Mouse (Mus musculus) embryonic fibroblast, embryonic 13.5 days (primary cell): ENCODE results near the gene Atp6v1d. TPM values are rescaled to one million over a fixed set of nuclear protein-coding genes. Genes with fewer than 3 reads are reported as not detected.

Experiments
- H3K27ac ChIP-seq: 2 replicates; pipeline ENCODE4 v1.5.1; 2012; ENCODE audit warnings: low read length, control low read depth, inconsistent platforms; ENCODE audit not compliant: insufficient read depth
- H3K4me1 ChIP-seq: 2 replicates; pipeline ENCODE4 v1.6.1; 2011; ENCODE audit warnings: low read length; ENCODE audit not compliant: control insufficient read depth, insufficient read depth
- H3K4me3 ChIP-seq: 2 replicates; pipeline ENCODE4 v1.5.1; 2011; ENCODE audit warnings: mild to moderate bottlenecking, control low read depth, low read length; ENCODE audit not compliant: insufficient read depth
- CTCF ChIP-seq: IDR thresholded peaks from 2 replicates; pipeline ENCODE4 v1.5.1; 2011; ENCODE audit warnings: mild to moderate bottlenecking, control low read depth, low read length, moderate library complexity, borderline replicate concordance; ENCODE audit not compliant: insufficient read depth
- POLR2A ChIP-seq: IDR thresholded peaks from 2 replicates; pipeline ENCODE4 v1.6.1; 2011; ENCODE audit warnings: low read depth, mild to moderate bottlenecking, control low read depth, low read length, moderate library complexity
- polyA plus RNA-seq: library from polyadenylated mRNA; stranded (reverse); fragments of >200 nt; gene quantifications from 2 replicates; pipeline ENCODE4 v1.2.4, GENCODE M21; 2011; ENCODE audit warnings: low read depth; ENCODE audit not compliant: missing spikeins, insufficient read length

The Atp6v1d gene
- 78.6 and 87.3 TPM in 2 replicates for polyA plus RNA-seq

DNA sequence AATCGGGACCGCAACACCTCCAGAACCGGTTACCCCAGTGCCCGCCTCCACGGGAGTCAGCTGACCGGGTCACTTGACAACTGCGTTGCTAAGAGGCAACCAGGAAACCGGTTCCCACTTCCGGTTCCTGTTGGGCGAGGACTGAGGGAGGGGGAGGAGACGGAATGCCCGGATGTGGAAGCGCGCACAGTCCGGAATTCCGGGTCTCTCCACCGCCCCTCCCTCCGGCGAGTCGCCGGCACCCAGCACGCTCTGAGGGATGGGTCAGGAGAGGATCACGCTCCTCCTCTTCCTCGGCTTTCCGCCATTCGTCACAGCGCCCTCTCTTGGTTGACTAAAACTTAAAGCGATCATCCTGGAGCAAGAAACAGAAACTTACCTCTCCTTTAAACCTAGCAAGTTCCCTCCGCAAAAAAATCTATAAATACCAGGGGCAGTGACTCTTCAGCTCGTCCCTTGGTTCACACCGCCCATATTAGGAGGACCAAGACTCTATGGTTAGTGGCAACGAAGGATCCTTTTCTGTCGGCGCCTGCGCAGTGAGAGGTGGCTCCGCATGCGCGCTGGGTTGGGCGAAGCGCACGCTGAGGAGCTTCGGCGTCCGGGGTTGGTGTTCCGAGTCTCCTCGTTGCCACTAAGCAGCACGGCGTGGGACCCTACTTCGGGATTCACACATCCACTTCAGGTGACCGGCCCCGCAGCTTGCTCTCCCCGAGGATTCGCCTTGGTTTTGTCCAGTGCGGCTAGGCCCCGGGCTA is at the start of gene Atp6v1d, which contains the start of gene Eif2s1:
Gene Atp6v1d, minus strand, starts transcription at position 143 of the 758 bp plus-strand sequence.
Gene Eif2s1, plus strand, starts transcription at position 324 of the 758 bp plus-strand sequence.
- H3K4me1 ChIP-seq = peaks cover 5% of the 10 kb centered on the region
- H3K27ac ChIP-seq = peak within 1 kb of the TSS; percentile 90
- TF ChIP-seq CTCF = peak; percentile 76; the same call in 1 of the 2 replicates
- peak; percentile 84 for TF ChIP-seq POLR2A
- peak within 1 kb of the TSS; percentile 97 for H3K4me3 ChIP-seq

- no peak for TF ChIP-seq CTCF
- TF ChIP-seq POLR2A = no peak
Observed at GRCm38 (mm10) chr12:78910684-78911461, 49.4 kb upstream of the Atp6v1d start.

DNA sequence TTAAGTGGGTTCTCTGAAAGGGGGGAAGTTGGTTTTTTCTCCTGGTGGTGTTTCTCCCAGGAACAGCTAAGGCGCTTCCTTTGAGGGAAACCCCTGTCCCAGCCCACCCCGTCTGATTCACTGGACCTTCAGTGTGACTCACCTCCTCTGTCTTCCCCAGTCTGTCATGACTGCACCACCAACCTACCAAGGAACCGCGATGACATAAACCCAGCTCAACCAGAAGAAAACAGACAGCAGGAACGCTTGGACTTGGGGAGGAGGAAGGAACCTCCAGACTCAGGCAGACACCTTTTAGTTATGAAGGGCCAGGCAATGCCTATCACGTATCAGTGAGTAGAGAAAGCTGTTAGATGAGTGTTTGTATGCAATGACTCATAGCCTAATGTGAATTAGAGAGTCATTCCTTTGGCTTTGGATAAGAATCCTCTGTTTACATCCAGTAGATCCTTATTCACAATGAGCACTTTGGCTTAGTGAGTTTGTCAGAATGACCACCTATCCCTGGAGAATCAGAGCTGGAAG is 46.7 kb upstream of the Atp6v1d start:
- TF ChIP-seq CTCF (no peak), POLR2A (no peak)
- no peak overlapping the region for H3K27ac ChIP-seq
- peaks cover 6% of the 10 kb centered on the region for H3K4me1 ChIP-seq

More at GRCm38 (mm10) chr12:78910684-78911461, 49.4 kb upstream of the Atp6v1d start:
- Histone ChIP-seq H3K4me1 (peaks cover 6% of the 10 kb centered on the region), H3K27ac (no peak overlapping the region), H3K4me3 (no peak overlapping the region)

DNA sequence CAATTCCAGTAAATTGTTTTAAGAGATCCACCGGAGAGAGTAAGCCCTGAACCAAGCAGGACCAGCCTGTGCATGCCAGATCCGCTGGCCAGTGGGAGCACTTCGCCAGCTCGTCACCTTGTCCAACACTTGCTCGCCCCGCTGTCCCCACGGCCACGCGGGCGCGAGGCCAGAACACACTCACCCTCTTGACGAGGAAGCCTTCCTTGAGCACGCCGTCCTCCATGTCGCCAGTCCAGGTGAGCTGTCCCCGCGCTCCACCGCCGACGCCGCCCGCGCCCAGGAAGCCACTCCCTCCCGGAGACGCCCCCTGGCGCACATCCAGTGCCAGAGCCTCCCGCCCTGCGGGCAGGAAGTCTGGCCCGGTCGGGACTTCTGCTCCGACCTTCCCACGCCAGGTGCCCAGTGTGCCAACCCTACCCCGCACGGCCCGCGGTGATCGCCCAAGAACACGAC is 45.3 kb upstream of the Atp6v1d start, which contains the start of gene Plek2:
Gene Plek2, minus strand, starts transcription at position 258 of the 456 bp plus-strand sequence.
- Histone ChIP-seq H3K27ac (no peak within 1 kb of the TSS), H3K4me3 (peak within 1 kb of the TSS; percentile 14), H3K4me1 (peaks cover 6% of the 10 kb centered on the region)
- TF ChIP-seq POLR2A = no peak
- TF ChIP-seq CTCF = no peak

More for the DNA sequence above, 46.7 kb upstream of the Atp6v1d start:
- no peak overlapping the region for H3K4me3 ChIP-seq

DNA sequence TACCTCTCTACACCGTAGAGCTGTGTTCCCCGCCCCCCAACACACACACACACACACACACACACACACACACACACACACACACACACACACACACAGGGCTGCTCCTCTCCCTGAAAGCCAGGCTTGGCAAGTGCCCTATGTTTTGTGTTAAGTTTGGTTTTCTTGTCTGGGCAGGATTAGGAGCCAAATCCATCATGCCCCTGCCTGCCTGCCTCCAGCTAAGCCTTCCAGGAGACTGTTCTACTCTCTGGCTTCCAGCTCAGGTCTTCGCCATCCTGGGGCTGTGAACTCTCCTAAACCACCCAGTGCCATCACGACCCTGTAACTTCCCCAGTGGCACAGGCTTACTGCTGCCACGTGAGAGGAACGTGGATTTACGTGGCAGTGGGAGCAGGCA is 43.1 kb upstream of the Atp6v1d start:
- no peak overlapping the region for H3K4me3 ChIP-seq
- peaks cover 3% of the 10 kb centered on the region; the same call in 1 of the 2 replicates for H3K4me1 ChIP-seq
- H3K27ac ChIP-seq = no peak overlapping the region
- TF ChIP-seq CTCF (no peak), POLR2A (no peak)

GRCm38 (mm10) chr12:78903313-78903712 is 41.9 kb upstream of the Atp6v1d start:
- H3K4me1 ChIP-seq = peaks cover 5% of the 10 kb centered on the region; the same call in 1 of the 2 replicates
- TF ChIP-seq POLR2A (no peak), CTCF (no peak)
- no peak overlapping the region for H3K27ac ChIP-seq
- no peak overlapping the region for H3K4me3 ChIP-seq

- Histone ChIP-seq H3K4me3 (no peak overlapping the region), H3K4me1 (peaks cover 2% of the 10 kb centered on the region; the same call in 1 of the 2 replicates), H3K27ac (no peak overlapping the region)
- TF ChIP-seq POLR2A (no peak), CTCF (no peak)
Observed at GRCm38 (mm10) chr12:78901467-78901866, 40.0 kb upstream of the Atp6v1d start.

GRCm38 (mm10) chr12:78897861-78898260 is 36.4 kb upstream of the Atp6v1d start:
- TF ChIP-seq CTCF = no peak
- TF ChIP-seq POLR2A = no peak
- H3K4me1 ChIP-seq = peaks cover 2% of the 10 kb centered on the region; the same call in 1 of the 2 replicates

DNA sequence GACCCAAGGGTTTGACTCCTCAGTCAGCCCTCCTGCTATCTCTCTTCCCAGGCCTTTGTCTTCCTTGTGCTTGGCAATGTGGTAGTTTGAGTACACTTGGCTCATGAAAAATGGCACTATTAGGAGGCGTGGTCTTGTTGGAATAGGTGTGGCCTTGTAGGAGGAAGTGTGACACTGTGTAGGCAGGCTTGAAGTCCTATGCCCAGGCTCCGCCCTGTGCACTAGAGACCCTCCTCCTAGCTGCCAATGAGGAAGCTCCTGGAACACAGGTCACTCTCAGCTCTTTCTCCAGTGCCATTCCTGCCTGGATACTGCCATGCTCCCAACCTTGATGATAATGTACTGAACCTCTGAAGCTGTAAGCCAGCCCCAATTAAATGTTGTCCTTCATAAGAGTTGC is 29.7 kb upstream of the Atp6v1d start:
- TF ChIP-seq POLR2A = no peak
- no peak for TF ChIP-seq CTCF
- H3K4me1 ChIP-seq = no peaks in the 10 kb centered on the region
- H3K4me3 ChIP-seq = no peak overlapping the region
- H3K27ac ChIP-seq = no peak overlapping the region

More at GRCm38 (mm10) chr12:78897861-78898260, 36.4 kb upstream of the Atp6v1d start:
- H3K4me3 ChIP-seq = no peak overlapping the region
- no peak overlapping the region for H3K27ac ChIP-seq

DNA sequence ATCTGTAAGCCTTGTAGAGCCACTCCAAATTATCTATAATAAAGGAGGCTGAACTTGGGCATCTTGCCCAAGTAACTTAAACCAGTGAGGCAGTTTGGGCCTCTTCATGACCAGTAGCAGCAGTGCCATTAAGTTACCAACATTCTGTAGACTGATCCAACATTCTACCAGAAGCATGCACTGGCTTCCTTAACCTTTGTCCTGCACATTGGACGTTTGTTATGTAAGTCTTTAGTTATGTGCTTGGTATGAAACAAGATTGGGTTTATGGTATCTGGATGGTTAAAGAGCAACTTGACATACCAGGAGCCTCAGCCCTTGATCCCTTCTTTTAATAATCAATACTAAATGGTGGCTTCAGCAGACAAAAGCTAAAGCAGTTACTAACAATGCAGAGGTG is 28.6 kb upstream of the Atp6v1d start:
- Histone ChIP-seq H3K4me3 (no peak overlapping the region), H3K27ac (no peak overlapping the region), H3K4me1 (no peaks in the 10 kb centered on the region)
- TF ChIP-seq CTCF (no peak), POLR2A (no peak)
